Mouse (Mus musculus) CH12.LX (cell line): ENCODE measurements around the gene Krtap10-4.

ENCODE experiments used
- CTCF ChIP-seq, 2 experiments: IDR thresholded peaks in 1 of 2; conservative IDR thresholded peaks in 1 of 2; 2 replicates each; pipeline ENCODE4 v1.5.1; 2011 to 2012; ENCODE audit warnings: low read depth in 2 of 2, low read length in 2 of 2, improper control_type of control experiment in 1 of 2, inconsistent platforms in 1 of 2, mild to moderate bottlenecking in 1 of 2, moderate library complexity in 1 of 2
- E2F4 ChIP-seq: IDR thresholded peaks from 2 replicates; pipeline ENCODE4 v1.6.1; 2011; ENCODE audit warnings: low read depth, low read length, improper control_type of control experiment; ENCODE audit not compliant: insufficient replicate concordance
- PAX5 ChIP-seq: IDR thresholded peaks from 2 replicates; pipeline ENCODE4 v1.6.1; 2012; ENCODE audit warnings: low read length, inconsistent platforms, mixed read lengths
- RCOR1 ChIP-seq: conservative IDR thresholded peaks from 2 replicates; pipeline ENCODE4 v1.6.1; 2012; ENCODE audit warnings: low read depth, mild to moderate bottlenecking, inconsistent platforms, low read length, improper control_type of control experiment
- SMC3 ChIP-seq: IDR thresholded peaks from 2 replicates; pipeline ENCODE4 v1.6.1; 2011; ENCODE audit warnings: low read depth, low read length, improper control_type of control experiment

- no peak for TF ChIP-seq E2F4
- TF ChIP-seq CTCF (conservative IDR thresholded peaks at IDR 0.05 in 1 of 2, IDR thresholded peaks at IDR 0.05 in 1 of 2; ENCODE audit: low read depth in 2 of 2, low read length in 2 of 2) = no peak
- TF ChIP-seq RCOR1 = no peak
- TF ChIP-seq PAX5 = no peak
- no peak for TF ChIP-seq SMC3
Observed at GRCm38 (mm10) chr10:77797677-77798076, 29.2 kb downstream of the Krtap10-4 start.
